Comparison of ENCODE assay signal across 8 mouse cellular contexts in the genomic region with DNA sequence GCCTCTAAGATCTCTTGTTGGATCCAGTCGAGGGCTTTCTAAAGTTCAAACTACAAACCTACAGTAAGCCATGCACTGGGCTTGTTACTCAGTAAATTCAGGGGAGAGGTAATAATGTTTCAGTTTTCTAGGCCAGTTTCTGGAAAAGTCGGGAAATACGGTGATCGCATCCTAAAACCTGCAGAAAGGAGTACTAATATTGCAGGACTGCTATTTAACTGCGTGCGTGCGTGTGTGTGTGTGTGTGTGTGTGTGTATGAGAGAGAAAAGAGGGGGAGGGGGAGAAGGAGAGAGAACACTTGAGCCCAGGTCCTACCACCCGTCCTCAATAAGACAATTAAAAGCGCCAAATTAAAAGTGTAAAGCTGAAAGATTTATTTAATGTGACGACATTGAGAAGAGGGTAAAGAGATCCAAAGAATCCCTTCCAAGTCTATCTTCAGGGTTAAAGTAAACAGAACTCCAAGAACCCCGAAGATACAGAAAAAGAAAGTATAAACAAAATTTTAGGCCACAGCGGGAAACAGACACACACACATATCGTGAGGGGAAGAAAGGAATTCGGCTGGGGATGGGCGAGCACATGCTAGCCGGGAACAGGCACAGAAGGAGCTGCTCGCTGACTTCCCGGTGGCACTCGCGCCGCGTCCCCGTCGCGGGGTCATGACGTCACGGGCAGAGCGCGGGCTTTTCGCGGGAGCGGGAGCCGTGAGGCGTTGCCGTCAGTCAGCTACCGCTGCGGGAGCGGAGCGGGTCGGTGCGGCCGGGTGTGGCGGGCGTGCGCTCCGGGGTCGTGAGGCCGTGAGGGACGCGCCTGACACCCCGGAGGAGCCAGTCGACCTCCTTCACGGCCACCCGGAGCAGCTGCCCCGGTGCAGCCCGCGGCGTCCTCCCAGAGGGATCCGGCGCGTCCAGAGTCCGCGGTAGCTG. TPM values are rescaled to one million over a fixed set of nuclear protein-coding genes. Genes with fewer than 3 reads are reported as not detected.
DNase-seq lines count a peak whose midpoint lies in the region; ATAC-seq and TF ChIP-seq lines count a peak whose summit lies in the region.

A gene (plus strand): TSS at position 694 of the 930 bp plus-strand sequence.

- H3K4me2 ChIP-seq in embryonic facial prominence, embryonic 15.5 days (replicated peaks): peak within 1 kb of the TSS; percentile 60
- H3K4me2 ChIP-seq in kidney, embryonic 15.5 days: peak within 1 kb of the TSS; percentile 65

- peak within 1 kb of the TSS; percentile 67 for H3K9ac ChIP-seq in embryonic facial prominence, embryonic 15.5 days
- H3K9ac ChIP-seq in kidney, embryonic 15.5 days: peak within 1 kb of the TSS; percentile 83

- TF ChIP-seq CTCF in bone marrow, adult 2 months (IDR thresholded peaks at IDR 0.05; ENCODE audit: control insufficient read depth, insufficient read depth, low read length): 0 out of 2 replicates have a peak, but pooled peaks have one; percentile 0

- no peaks in the 10 kb centered on the region; the same call in 1 of the 2 replicates for H3K4me1 ChIP-seq in bone marrow, adult 2 months (ENCODE audit: control insufficient read depth, insufficient read depth, low read length)
- H3K4me1 ChIP-seq in embryonic facial prominence, embryonic 15.5 days: 0 out of 2 replicates have a peak, but pooled peaks cover 8% of the 10 kb centered on the region
- H3K4me1 ChIP-seq in heart, embryonic 10.5 days: peaks cover 13% of the 10 kb centered on the region; the same call in 1 of the 2 replicates
- H3K4me1 ChIP-seq in kidney, embryonic 15.5 days: peaks cover 11% of the 10 kb centered on the region

- DNase-seq in 416B (ENCODE audit: low read depth) (peak; percentile 90), liver (peak; percentile 95)
- DNase-seq in heart, embryonic 10.5 days (ENCODE audit: low spot score): peak; percentile 96
- DNase-seq in spleen, postnatal 4 days (ENCODE audit: low spot score in 2 of 2): peak; percentile 92 to 96

- H3K27me3 ChIP-seq in embryonic facial prominence, embryonic 15.5 days: no peaks in the 10 kb centered on the region
- peaks cover 6% of the 10 kb centered on the region; the same call in 1 of the 2 replicates for H3K27me3 ChIP-seq in heart, embryonic 10.5 days (ENCODE audit: insufficient read depth, poor library complexity, severe bottlenecking)
- no peaks in the 10 kb centered on the region for H3K27me3 ChIP-seq in kidney, embryonic 15.5 days

- H3K36me3 ChIP-seq in embryonic facial prominence, embryonic 15.5 days: no peaks in the 10 kb centered on the region
- H3K36me3 ChIP-seq in heart, embryonic 10.5 days: peaks cover 3% of the 10 kb centered on the region; the same call in 1 of the 2 replicates
- no peaks in the 10 kb centered on the region for H3K36me3 ChIP-seq in kidney, embryonic 15.5 days

- ATAC-seq in embryonic facial prominence, embryonic 15.5 days (ENCODE audit: insufficient number of reproducible peaks, low FRiP score, low TSS enrichment, low read depth): peak; percentile 91
- ATAC-seq in kidney, embryonic 15.5 days (replicated peaks; ENCODE audit: low FRiP score): peak; percentile 97
- peak; percentile 69 for ATAC-seq in monocyte, adult 5-6 weeks (replicated peaks; ENCODE audit: insufficient number of reproducible peaks, low FRiP score, low TSS enrichment, poor library complexity, severe bottlenecking)

- 3% methylated on average over 63 of the region's 63 CpGs for WGBS in bone marrow, adult 2 months
- 5% methylated on average over 55 of the region's 63 CpGs for WGBS in embryonic facial prominence, embryonic 15.5 days
- WGBS in heart, embryonic 10.5 days: 6% methylated on average over 62 of the region's 63 CpGs
- 6% methylated on average over 57 of the region's 63 CpGs for WGBS in kidney, embryonic 15.5 days

- TF ChIP-seq POLR2A in bone marrow, adult 2 months (IDR thresholded peaks at IDR 0.05; ENCODE audit: borderline replicate concordance, control insufficient read depth, low read depth, low read length): peak; percentile 90

- H3K27ac ChIP-seq in bone marrow, adult 2 months (ENCODE audit: control insufficient read depth, insufficient read depth, low read depth, low read length, poor library complexity): peak within 1 kb of the TSS; percentile 72
- peak within 1 kb of the TSS; percentile 79 for H3K27ac ChIP-seq in embryonic facial prominence, embryonic 15.5 days (replicated peaks)
- peak within 1 kb of the TSS; percentile 98 for H3K27ac ChIP-seq in heart, embryonic 10.5 days
- peak within 1 kb of the TSS; percentile 82 for H3K27ac ChIP-seq in kidney, embryonic 15.5 days

- no peaks in the 10 kb centered on the region for H3K9me3 ChIP-seq in embryonic facial prominence, embryonic 15.5 days (replicated peaks)
- no peaks in the 10 kb centered on the region for H3K9me3 ChIP-seq in heart, embryonic 10.5 days
- H3K9me3 ChIP-seq in kidney, embryonic 15.5 days (replicated peaks): no peaks in the 10 kb centered on the region

- H3K4me3 ChIP-seq in bone marrow, adult 2 months (replicated peaks; ENCODE audit: control insufficient read depth, low read depth, low read length): peak within 1 kb of the TSS; percentile 76
- peak within 1 kb of the TSS; percentile 73 for H3K4me3 ChIP-seq in embryonic facial prominence, embryonic 15.5 days (replicated peaks)
- H3K4me3 ChIP-seq in heart, embryonic 10.5 days: peak within 1 kb of the TSS; percentile 90
- H3K4me3 ChIP-seq in kidney, embryonic 15.5 days (replicated peaks): peak within 1 kb of the TSS; percentile 71

RNA-seq across cellular contexts. Expression of the gene that starts here (rescaled TPM):
- polyA plus RNA-seq in bone marrow, adult 2 months (2011; ENCODE audit: insufficient read depth, insufficient read length, low replicate concordance, missing spikeins): 19.7 and 23.3 TPM in 2 replicates
- 18.0 and 20.3 TPM in 2 replicates for polyA plus RNA-seq in embryonic facial prominence, embryonic 15.5 days (2015; fragmentation: Nextera tagmentation; extraction: Ambion mirVana)
- polyA plus RNA-seq in heart, embryonic 10.5 days (2016; fragmentation: Nextera tagmentation; extraction: Ambion mirVana): 27.8 and 27.9 TPM in 2 replicates
- polyA plus RNA-seq in kidney, embryonic 15.5 days (2015; fragmentation: Nextera tagmentation; extraction: Ambion mirVana): 24.0 and 27.4 TPM in 2 replicates
- 3.2 to 4.2 TPM (median 3.7 TPM) in 3 replicates for total RNA-seq in monocyte, adult 5-6 weeks (2017)

Comparison
In these comparisons a context has a peak if more than half of its experiments do, and no peak if none do; other contexts are left out.
1. Peak in every context shown above with its lines: DNase-seq, ATAC-seq, H3K4me3 ChIP-seq and H3K27ac ChIP-seq.